Mouse (Mus musculus) forebrain, embryonic 16.5 days (tissue): ENCODE measurements around the gene Exog. TPM values are rescaled to one million over a fixed set of nuclear protein-coding genes. Genes with fewer than 3 reads are reported as not detected.

Experiments used
- ATAC-seq: fragments of 200-750 bp; cut with Nextera tagmentation; 2 replicates; pipeline ENCODE4 v1.8.0; 2017; ENCODE audit warnings: mild to moderate bottlenecking, moderate library complexity
- H3K27ac ChIP-seq: fragments of 300-500 bp; sonication (generic); 2 replicates; pipeline ENCODE4 v1.5.1; 2014; ENCODE audit warnings: low read length, control low read depth
- H3K27me3 ChIP-seq: fragments of 300-500 bp; sonication (generic); replicated peaks from 2 replicates; pipeline ENCODE4 v1.6.1; 2014; ENCODE audit warnings: low read length; ENCODE audit not compliant: control insufficient read depth, insufficient read depth
- H3K36me3 ChIP-seq: fragments of 300-500 bp; sonication (generic); 2 replicates; pipeline ENCODE4 v1.6.1; 2014; ENCODE audit not compliant: control insufficient read depth, insufficient read depth
- H3K4me1 ChIP-seq: fragments of 300-500 bp; sonication (generic); replicated peaks from 2 replicates; pipeline ENCODE4 v1.6.1; 2014; ENCODE audit warnings: low read length; ENCODE audit not compliant: control insufficient read depth, insufficient read depth
- H3K4me2 ChIP-seq: fragments of 300-500 bp; sonication (generic); 2 replicates; pipeline ENCODE4 v1.6.1; 2014; ENCODE audit warnings: mild to moderate bottlenecking, low read length, control low read depth
- H3K4me3 ChIP-seq: fragments of 300-500 bp; sonication (generic); replicated peaks from 2 replicates; pipeline ENCODE4 v1.5.1; 2014; ENCODE audit warnings: mild to moderate bottlenecking, low read length, control low read depth
- H3K9ac ChIP-seq: fragments of 300-500 bp; sonication (generic); replicated peaks from 2 replicates; pipeline ENCODE4 v1.6.1; 2014; ENCODE audit warnings: low read depth, low read length, control low read depth
- H3K9me3 ChIP-seq: fragments of 300-500 bp; sonication (generic); 2 replicates; pipeline ENCODE4 v1.6.1; 2016; ENCODE audit warnings: low read length; ENCODE audit not compliant: control insufficient read depth
- WGBS: fragments of 180-500 bp; shearing (Covaris S2); extraction: QIAGEN DNeasy Blood & Tissue Kit; methylation state at CpG from one replicate; pipeline ENCODE4 v1.1.7; 2014; 5-methylcytosine and 5-hydroxymethylcytosine counted together
- polyA plus RNA-seq: library from polyadenylated mRNA; unstranded; fragments of >200 nt; fragmentation: Nextera tagmentation; extraction: Ambion mirVana; gene quantifications from 2 replicates; pipeline ENCODE4 v1.2.1, GENCODE M21; 2015

The Exog gene
- polyA plus RNA-seq, 1 experiment from 2014 or later = 60.7 TPM

- no peak overlapping the region for H3K4me3 ChIP-seq
- H3K4me2 ChIP-seq = no peak overlapping the region
- no peaks in the 10 kb centered on the region for H3K36me3 ChIP-seq
- H3K9ac ChIP-seq = no peak overlapping the region
- peaks cover 16% of the 10 kb centered on the region for H3K4me1 ChIP-seq
- no peaks in the 10 kb centered on the region for H3K9me3 ChIP-seq
- H3K27me3 ChIP-seq = no peaks in the 10 kb centered on the region; the same call in 1 of the 2 replicates
- ATAC-seq = no peak
- H3K27ac ChIP-seq = no peak overlapping the region
- 90% methylated on average over 9 of the region's 9 CpGs for WGBS
Measured at GRCm38 (mm10) chr9:119512993-119513392, 68.2 kb downstream of the Exog start.

- no peak overlapping the region for H3K27ac ChIP-seq
- H3K9ac ChIP-seq = no peak overlapping the region
- no peaks in the 10 kb centered on the region; the same call in 1 of the 2 replicates for H3K27me3 ChIP-seq
- H3K4me1 ChIP-seq = peaks cover 17% of the 10 kb centered on the region
- no peaks in the 10 kb centered on the region for H3K9me3 ChIP-seq
- no peak overlapping the region for H3K4me3 ChIP-seq
- no peaks in the 10 kb centered on the region for H3K36me3 ChIP-seq
- 87% methylated on average over 8 of the region's 8 CpGs for WGBS
- no peak overlapping the region for H3K4me2 ChIP-seq
- ATAC-seq = no peak
Measured at GRCm38 (mm10) chr9:119513816-119514215, 69.1 kb downstream of the Exog start.

- H3K4me3 ChIP-seq = no peak overlapping the region
- no peaks in the 10 kb centered on the region for H3K36me3 ChIP-seq
- H3K4me1 ChIP-seq = peaks cover 19% of the 10 kb centered on the region
- no peak for ATAC-seq
- H3K27me3 ChIP-seq = no peaks in the 10 kb centered on the region; the same call in 1 of the 2 replicates
- no peaks in the 10 kb centered on the region for H3K9me3 ChIP-seq
- H3K27ac ChIP-seq = no peak overlapping the region
- 94% methylated on average over 8 of the region's 8 CpGs for WGBS
- H3K9ac ChIP-seq = no peak overlapping the region
- no peak overlapping the region for H3K4me2 ChIP-seq
Measured at GRCm38 (mm10) chr9:119514986-119515385, 70.2 kb downstream of the Exog start.

Other genes starting within 250 kb of the Exog start
- gene Slc22a13, start 235.8 kb upstream of the Exog start, polyA plus RNA-seq = 0.18 TPM in 1 of 2 replicates, not detected in the other
- gene Oxsr1, start 122.5 kb upstream of the Exog start, polyA plus RNA-seq = 13.4 and 14.6 TPM in 2 replicates
- gene Acaa1a, start 105.3 kb upstream of the Exog start, polyA plus RNA-seq = 107 and 119 TPM in 2 replicates
- gene Myd88, start 103.5 kb upstream of the Exog start, polyA plus RNA-seq = 4.4 and 6.2 TPM in 2 replicates
- 3.0 and 3.8 TPM in 2 replicates for gene Xylb, start 87.6 kb upstream of the Exog start, polyA plus RNA-seq
- not detected in 2 replicates for gene Slc22a14, start 79.4 kb upstream of the Exog start, polyA plus RNA-seq
- 26.5 and 32.7 TPM in 2 replicates for gene Acvr2b, start 42.8 kb upstream of the Exog start, polyA plus RNA-seq
- 0.82 and 1.4 TPM in 2 replicates for gene Scn5a, start 134.1 kb downstream of the Exog start, polyA plus RNA-seq